Mouse (Mus musculus) intestine, embryonic 14.5 days (tissue): ENCODE data around the gene Jmy. TPM values are rescaled to one million over a fixed set of nuclear protein-coding genes. Genes with fewer than 3 reads are reported as not detected.

Experiments used
- ATAC-seq: fragments of 200-750 bp; cut with Nextera tagmentation; replicated peaks from 2 replicates; pipeline ENCODE4 v1.8.0; 2017; ENCODE audit warnings: low read depth, moderate number of reproducible peaks, moderate TSS enrichment, moderate library complexity; ENCODE audit not compliant: low FRiP score, low TSS enrichment
- DNase-seq: peaks from one replicate; pipeline ENCODE4 v3.0.0-alpha.2; 2018; ENCODE audit warnings: low spot score
- H3K27ac ChIP-seq: fragments of 300-500 bp; sonication (generic); 2 replicates; pipeline ENCODE4 v1.5.1; 2014; ENCODE audit warnings: low read depth, mild to moderate bottlenecking, control low read depth
- H3K27me3 ChIP-seq: fragments of 300-500 bp; sonication (generic); replicated peaks from 2 replicates; pipeline ENCODE4 v1.6.1; 2014; ENCODE audit warnings: low read length, control low read depth; ENCODE audit not compliant: control insufficient read depth, insufficient read depth
- H3K36me3 ChIP-seq: fragments of 300-500 bp; sonication (generic); 2 replicates; pipeline ENCODE4 v1.6.1; 2014; ENCODE audit warnings: low read length, control low read depth; ENCODE audit not compliant: control insufficient read depth, insufficient read depth
- H3K4me1 ChIP-seq: fragments of 300-500 bp; sonication (generic); replicated peaks from 2 replicates; pipeline ENCODE4 v1.6.1; 2014; ENCODE audit warnings: low read length, control low read depth, mixed read lengths; ENCODE audit not compliant: control insufficient read depth, insufficient read depth
- H3K4me2 ChIP-seq: fragments of 300-500 bp; sonication (generic); 2 replicates; pipeline ENCODE4 v1.6.1; 2014; ENCODE audit warnings: low read length
- H3K4me3 ChIP-seq: fragments of 300-500 bp; sonication (generic); 2 replicates; pipeline ENCODE4 v1.5.1; 2014; ENCODE audit warnings: low read depth, low read length, control low read depth, mixed read lengths
- H3K9ac ChIP-seq: fragments of 300-500 bp; sonication (generic); 2 replicates; pipeline ENCODE4 v1.6.1; 2014; ENCODE audit warnings: mild to moderate bottlenecking, low read length
- H3K9me3 ChIP-seq: fragments of 300-500 bp; sonication (generic); 2 replicates; pipeline ENCODE4 v1.6.1; 2016; ENCODE audit warnings: low read length, control low read depth; ENCODE audit not compliant: control insufficient read depth
- WGBS: fragments of 180-500 bp; shearing (Covaris S2); extraction: QIAGEN DNeasy Blood & Tissue Kit; methylation state at CpG from one replicate; pipeline ENCODE4 v1.1.7; 2014; 5-methylcytosine and 5-hydroxymethylcytosine counted together
- polyA plus RNA-seq: library from polyadenylated mRNA; unstranded; fragments of >200 nt; fragmentation: Nextera tagmentation; extraction: Ambion mirVana; gene quantifications from 2 replicates; pipeline ENCODE4 v1.2.1, GENCODE M21; 2014

Jmy gene
- 5.5 and 6.1 TPM in 2 replicates for polyA plus RNA-seq

DNA sequence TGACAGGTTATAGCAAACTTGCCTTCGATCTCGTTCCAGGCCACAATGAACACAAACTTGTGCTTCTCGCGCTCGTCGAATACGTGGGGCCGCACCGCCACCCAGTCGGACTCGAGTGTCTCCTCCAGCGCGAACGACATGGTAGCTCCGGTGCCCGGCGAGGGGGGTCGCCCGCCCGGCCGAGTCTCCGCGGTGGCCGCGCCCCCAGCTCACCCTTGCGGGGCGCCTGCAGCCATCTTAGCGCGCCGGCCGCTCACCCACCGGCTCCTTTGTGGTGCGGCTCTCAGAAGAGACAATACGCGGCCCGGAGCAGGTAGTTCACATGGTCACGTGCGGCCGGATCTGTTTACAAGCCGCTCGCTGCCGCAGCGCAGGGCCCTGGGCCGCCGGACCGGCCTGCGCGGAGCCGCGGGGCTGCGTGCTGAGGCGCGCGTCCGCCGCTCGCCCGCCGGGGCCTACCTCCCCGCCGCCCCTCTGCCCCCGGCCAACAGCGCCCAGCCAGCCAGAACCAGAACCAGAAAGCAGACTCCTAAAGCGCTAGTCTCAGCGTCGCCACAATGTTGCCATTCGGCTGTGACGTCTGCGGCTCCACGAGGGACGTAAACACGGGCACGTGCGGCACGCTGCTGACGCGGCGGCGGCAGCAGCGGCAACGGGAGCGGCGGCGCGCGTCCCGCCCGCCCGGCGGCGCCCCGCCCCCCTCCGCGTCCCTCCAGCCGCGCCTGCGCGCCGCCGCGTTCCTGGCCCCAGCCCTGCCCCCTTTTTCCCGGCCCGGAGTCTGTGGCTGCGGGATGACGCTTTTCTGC lies at the start of gene Jmy:
Gene Jmy (minus strand): TSS at position 642 of the 806 bp plus-strand sequence.
- H3K27me3 ChIP-seq, result no peaks in the 10 kb centered on the region
- DNase-seq (peak; percentile 91), ATAC-seq (peak; percentile 88)
- whole genome bisulfite sequencing, result under 1% methylated on average over 105 of the region's 105 CpGs
- H3K9me3 ChIP-seq, result no peaks in the 10 kb centered on the region
- peak within 1 kb of the TSS; percentile 67 for H3K9ac ChIP-seq
- H3K4me3 ChIP-seq, result peak within 1 kb of the TSS; percentile 92
- peak within 1 kb of the TSS; percentile 96 for H3K27ac ChIP-seq
- peak within 1 kb of the TSS; percentile 83 for H3K4me2 ChIP-seq
- H3K4me1 ChIP-seq, result peaks cover 22% of the 10 kb centered on the region
- H3K36me3 ChIP-seq, result no peaks in the 10 kb centered on the region

DNA sequence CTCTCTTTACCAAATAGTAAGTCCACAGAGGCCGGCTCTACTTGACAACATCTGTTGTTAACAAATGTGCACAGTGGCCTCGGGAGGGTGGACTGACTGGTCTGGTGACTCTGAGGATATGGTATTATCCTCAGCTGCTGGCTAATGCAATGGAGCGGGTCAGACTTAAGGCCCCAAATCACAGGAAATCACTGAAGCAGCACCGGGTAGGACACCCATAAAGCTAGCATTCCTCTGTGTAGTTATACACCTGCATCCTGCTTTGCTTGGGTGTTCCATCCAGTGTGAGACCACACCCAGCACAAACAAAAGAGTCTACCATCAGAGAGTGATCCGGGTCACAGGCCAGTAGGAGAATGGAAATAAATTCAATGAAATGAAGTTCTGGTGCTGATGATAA lies 48.0 kb upstream of the Jmy start:
- no peak for DNase-seq
- no peak overlapping the region for H3K27ac ChIP-seq
- H3K4me2 ChIP-seq, result no peak overlapping the region
- no peak overlapping the region for H3K9ac ChIP-seq
- H3K9me3 ChIP-seq, result no peaks in the 10 kb centered on the region
- no peaks in the 10 kb centered on the region for H3K36me3 ChIP-seq
- no peaks in the 10 kb centered on the region for H3K27me3 ChIP-seq
- ATAC-seq, result no peak
- H3K4me3 ChIP-seq, result no peak overlapping the region
- WGBS, result 71% methylated on average over 5 of the region's 5 CpGs
- no peaks in the 10 kb centered on the region for H3K4me1 ChIP-seq

DNA sequence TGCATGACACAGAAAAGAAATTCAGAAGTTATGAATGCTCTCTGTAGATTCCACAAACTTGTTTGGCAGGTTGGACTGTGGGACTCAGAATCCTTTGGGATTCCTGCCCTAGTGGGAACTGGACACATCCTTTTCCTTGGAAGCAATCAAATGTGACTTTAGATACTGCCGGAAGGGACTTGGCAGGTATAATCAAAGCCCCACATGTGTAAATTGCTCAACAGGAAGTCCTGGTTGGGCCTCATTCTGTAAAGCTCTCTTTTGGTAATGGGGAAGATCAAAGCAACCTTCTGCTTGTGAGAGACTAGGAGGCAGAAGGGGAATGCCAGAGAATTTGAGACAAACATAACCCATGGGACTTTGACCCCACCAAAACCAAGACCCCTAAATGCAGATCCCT lies 46.4 kb upstream of the Jmy start:
- H3K36me3 ChIP-seq, result no peaks in the 10 kb centered on the region
- no peak for ATAC-seq
- DNase-seq, result no peak
- WGBS, result 70% methylated on average over 1 of the region's 1 CpGs
- H3K27me3 ChIP-seq, result no peaks in the 10 kb centered on the region
- no peak overlapping the region for H3K4me3 ChIP-seq
- no peak overlapping the region for H3K27ac ChIP-seq
- no peaks in the 10 kb centered on the region for H3K9me3 ChIP-seq
- H3K4me1 ChIP-seq, result no peaks in the 10 kb centered on the region
- no peak overlapping the region for H3K4me2 ChIP-seq
- H3K9ac ChIP-seq, result no peak overlapping the region

DNA sequence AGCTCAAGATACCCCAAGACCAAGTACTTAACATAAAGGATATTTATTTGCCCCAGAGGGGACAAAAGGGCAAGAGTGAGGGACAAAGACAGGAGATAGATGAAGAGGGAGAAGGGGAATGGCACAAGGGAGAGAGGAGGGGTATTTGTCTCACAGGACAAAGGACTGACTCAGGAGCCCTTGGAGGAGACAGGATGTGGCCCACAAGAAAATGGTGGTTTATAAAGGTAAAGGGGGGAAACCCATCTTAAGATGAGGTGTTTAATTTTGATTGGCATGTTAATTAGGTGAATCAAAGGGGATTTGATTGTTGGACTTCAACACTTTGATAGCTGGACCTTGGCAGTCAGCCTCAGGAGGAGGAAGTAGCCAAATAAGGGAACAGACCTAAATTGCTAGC lies 44.7 kb upstream of the Jmy start:
- H3K9ac ChIP-seq, result no peak overlapping the region
- H3K27me3 ChIP-seq, result no peaks in the 10 kb centered on the region
- H3K9me3 ChIP-seq, result no peaks in the 10 kb centered on the region
- H3K4me2 ChIP-seq, result no peak overlapping the region
- no peak overlapping the region for H3K27ac ChIP-seq
- no peaks in the 10 kb centered on the region for H3K36me3 ChIP-seq
- no peaks in the 10 kb centered on the region for H3K4me1 ChIP-seq
- DNase-seq (no peak), ATAC-seq (no peak)
- H3K4me3 ChIP-seq, result no peak overlapping the region

DNA sequence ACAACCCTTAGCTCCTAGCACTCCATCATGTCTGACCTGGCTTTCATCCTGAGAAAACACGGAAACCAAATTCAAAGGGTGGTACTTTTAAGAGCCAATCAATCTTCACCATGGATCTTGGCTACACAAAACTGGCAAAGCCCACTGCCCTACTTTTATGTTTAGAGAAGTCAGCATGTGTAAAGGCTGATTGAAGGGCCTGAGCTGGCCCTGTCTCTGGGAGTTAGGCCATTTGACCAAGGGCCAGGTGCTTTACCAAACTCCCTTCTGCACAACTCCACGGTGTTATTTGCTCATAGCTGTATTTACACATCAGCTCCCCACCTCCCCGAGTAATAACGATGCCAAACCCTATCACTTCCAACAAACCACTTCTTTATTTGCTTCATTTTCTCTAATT lies 39.7 kb upstream of the Jmy start:
- WGBS, result 70% methylated on average over 4 of the region's 4 CpGs
- no peaks in the 10 kb centered on the region for H3K9me3 ChIP-seq
- H3K27me3 ChIP-seq, result no peaks in the 10 kb centered on the region
- no peak for DNase-seq
- no peaks in the 10 kb centered on the region for H3K4me1 ChIP-seq
- no peak overlapping the region for H3K4me2 ChIP-seq
- H3K36me3 ChIP-seq, result no peaks in the 10 kb centered on the region
- H3K4me3 ChIP-seq, result no peak overlapping the region
- H3K9ac ChIP-seq, result no peak overlapping the region
- H3K27ac ChIP-seq, result no peak overlapping the region
- ATAC-seq, result no peak

DNA sequence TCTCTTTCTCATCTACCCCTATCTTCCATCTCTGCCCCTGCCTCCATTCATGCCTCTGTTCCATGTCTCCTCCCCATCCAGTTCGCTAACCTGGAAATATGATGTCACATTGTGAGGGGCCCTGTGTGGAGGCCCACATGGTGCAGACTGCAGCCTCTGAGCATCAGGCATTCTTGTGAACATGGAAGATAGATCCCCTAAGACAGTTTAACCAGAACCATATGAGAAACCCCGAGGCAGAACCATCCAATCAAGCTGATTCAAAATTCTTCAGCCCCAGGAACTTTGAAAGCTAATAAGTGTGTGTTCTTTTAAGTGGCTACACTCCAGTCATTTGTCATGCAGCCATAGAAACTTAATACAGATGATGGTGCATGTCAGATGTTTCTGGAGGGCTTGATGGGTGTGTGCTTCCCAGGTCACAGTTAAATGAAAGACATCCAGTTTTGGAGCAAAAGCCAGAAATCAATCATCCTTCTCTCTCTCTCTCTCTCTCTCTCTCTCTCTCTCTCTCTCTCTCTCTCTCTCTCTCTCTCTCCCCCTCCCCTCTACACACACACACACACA lies 19.2 kb upstream of the Jmy start:
- Histone ChIP-seq H3K4me2 (no peak overlapping the region), H3K4me3 (no peak overlapping the region), H3K27me3 (no peaks in the 10 kb centered on the region), H3K9me3 (no peaks in the 10 kb centered on the region), H3K4me1 (no peaks in the 10 kb centered on the region), H3K36me3 (no peaks in the 10 kb centered on the region), H3K9ac (no peak overlapping the region), H3K27ac (no peak overlapping the region)
- DNase-seq, result no peak
- ATAC-seq, result no peak
- WGBS, result 68% methylated on average over 2 of the region's 2 CpGs

DNA sequence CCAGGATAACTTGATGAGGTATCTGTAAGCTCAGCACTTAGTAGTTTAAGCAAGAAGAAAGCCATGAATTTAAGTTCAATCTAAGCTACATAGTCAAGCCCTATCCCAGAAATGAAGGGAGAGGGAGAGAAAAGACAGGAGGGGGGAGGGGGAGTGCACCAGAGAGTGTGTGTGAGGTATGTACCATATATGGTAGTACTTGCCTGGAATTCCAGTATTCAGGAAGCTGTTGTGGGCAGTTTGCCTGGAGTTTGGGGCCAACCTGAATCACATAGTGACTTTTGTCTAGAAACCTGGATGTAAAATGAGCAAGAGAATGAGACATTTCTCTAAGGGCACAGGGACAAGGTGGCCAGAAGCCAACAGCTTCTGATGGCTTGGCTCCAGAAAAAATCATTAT lies 17.6 kb upstream of the Jmy start:
- Histone ChIP-seq H3K9me3 (no peaks in the 10 kb centered on the region), H3K4me2 (no peak overlapping the region), H3K4me3 (no peak overlapping the region), H3K36me3 (no peaks in the 10 kb centered on the region), H3K27ac (no peak overlapping the region), H3K4me1 (no peaks in the 10 kb centered on the region), H3K27me3 (no peaks in the 10 kb centered on the region), H3K9ac (no peak overlapping the region)
- ATAC-seq (no peak), DNase-seq (no peak)

DNA sequence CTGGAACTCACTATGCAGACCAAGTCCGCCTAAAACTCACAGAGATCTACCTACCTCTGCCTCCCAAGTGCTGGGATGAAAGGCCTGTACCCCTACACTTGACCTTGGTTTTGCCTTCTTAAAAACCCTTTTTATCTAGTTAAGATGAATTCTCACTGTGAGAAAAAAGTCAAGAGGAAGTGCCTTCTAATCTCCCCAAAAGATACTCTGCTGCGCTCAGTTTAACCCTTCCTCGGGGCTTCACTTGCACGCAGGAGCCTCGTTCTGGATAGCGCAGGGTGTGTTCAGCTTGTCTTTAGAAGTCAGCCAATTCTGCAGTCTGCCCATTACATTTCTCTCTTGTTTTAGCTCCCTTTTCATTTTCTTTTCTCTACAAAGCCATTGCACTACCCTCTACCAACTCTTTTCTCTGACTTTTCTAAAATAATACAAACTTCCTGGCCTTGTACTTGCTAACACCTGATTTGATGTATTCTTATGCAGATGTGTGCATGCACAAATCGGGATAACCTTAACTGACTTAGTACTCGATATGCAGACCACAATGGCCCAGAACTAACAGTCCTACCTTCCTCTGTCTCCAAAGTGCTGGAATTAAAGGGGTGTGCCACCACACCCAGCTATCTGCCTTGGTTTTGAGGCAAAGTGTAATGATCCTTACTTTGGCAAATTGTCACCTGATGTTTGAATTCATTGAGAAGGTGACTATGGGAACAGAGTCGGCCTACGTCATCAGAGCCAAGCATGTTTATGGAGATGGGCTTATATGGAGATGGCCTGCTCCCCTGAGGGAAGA lies 14.6 kb upstream of the Jmy start:
- no peak for DNase-seq
- no peak overlapping the region for H3K27ac ChIP-seq
- no peak overlapping the region for H3K4me2 ChIP-seq
- H3K4me3 ChIP-seq, result no peak overlapping the region
- 79% methylated on average over 10 of the region's 10 CpGs for whole genome bisulfite sequencing
- H3K36me3 ChIP-seq, result no peaks in the 10 kb centered on the region
- H3K4me1 ChIP-seq, result no peaks in the 10 kb centered on the region
- H3K9ac ChIP-seq, result no peak overlapping the region
- no peaks in the 10 kb centered on the region for H3K27me3 ChIP-seq
- H3K9me3 ChIP-seq, result no peaks in the 10 kb centered on the region
- ATAC-seq, result no peak
